Mouse (Mus musculus): ENCODE measurements around the gene Gfpt2. TPM values are rescaled to one million over a fixed set of nuclear protein-coding genes. Genes with fewer than 3 reads are reported as not detected.

Gfpt2 gene
- polyA plus RNA-seq, 1 experiment, result 12.5 TPM

DNA sequence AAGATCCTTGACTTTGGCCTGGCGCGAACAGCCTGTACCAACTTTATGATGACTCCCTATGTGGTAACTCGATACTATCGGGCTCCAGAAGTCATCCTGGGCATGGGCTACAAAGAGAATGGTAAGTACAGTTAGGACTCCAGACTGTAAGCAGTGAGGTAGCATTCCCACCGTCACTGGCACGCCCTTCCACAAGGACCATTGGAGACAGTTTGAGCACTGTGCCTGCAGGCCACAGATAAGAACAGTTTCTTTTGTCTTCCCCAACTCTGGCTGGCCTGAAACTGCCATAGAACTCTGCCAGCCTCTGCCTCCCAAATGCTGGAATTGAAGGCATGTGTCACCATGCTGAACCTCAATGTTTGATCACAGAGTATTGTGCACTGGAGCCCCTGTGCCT is 78.8 kb downstream of the Gfpt2 start:
- no peak for DNase-seq (ENCODE audit: extremely low spot score in 1 of 2, low spot score in 1 of 2)

DNA sequence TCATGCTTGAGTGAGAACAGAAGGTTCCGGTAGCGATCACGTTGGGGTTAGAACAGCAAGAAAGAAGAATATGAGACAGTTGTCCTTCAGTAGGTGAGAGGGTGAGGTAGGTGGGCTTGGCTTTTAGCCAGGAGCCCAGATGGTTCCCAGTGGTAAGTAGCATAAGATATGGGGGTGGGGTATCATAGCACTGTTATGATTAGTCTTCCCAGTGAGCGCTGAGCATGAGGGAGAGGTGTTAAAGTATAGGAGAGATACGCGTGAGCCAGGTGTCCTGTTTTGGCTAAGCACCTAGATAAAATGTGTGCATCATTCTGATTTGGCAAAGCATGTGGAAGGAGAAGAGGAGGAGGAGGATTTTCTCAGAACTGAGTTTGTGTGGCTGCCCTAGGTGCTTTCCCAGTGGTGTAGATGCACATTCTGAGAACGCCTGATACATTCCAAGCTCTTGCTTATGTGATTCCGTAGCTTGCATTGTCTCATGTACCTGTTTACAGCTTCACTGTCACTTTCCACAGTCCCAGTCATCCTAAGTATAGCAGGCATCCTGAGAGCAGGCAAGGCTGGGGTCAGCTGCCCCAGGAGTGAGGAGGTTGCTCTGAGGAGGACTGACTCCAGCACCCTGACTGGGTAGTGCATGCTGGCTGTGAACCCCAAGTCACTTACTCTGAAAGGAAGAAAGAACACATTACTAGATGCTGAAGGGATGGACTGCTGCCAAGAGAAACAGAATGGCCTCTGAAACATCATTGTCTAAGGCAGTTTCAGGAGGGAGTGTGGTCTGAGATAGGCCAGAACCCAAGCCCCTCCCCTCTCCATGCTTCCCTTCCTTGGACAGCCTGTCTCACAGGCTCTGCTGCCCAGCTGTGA is 83.2 kb downstream of the Gfpt2 start:
- peak; percentile 54 to 55 for DNase-seq (ENCODE audit: extremely low spot score in 1 of 2, low spot score in 1 of 2)

DNA sequence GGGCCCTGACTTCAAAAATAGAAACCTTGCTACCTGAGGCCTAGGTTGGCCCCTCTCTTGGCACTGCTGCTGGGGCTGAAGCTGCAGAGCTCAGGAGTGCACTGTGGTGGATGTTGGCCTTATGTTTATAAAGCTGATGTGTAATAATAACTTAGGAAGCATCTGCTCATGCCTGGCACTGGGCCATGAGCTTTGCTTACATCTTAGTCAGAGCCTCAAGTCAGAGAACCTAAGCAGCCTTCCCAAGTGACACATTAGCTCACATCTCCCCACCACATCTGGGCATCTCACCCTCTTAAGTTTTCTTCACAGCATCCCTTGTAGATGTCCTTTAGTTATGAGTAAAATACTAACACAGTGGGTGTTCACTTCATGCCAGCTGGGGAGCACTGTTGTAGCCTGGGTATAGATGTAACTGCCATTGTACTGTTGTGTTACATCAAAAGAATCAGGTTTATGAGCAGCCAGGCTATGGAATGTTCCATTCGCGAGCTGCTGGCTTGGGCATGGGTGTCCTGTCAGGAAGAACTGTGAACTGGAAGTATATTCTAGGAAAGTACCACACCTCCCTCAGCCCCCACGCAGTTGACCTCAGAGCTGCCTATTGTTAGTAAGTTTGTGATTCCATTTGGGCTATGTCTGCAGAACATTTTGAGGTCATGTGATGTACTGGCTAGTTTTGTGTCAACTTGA is 86.1 kb downstream of the Gfpt2 start:
- peak in 1 of 2 experiments; percentile 50 for DNase-seq (ENCODE audit: extremely low spot score in 1 of 2, low spot score in 1 of 2)

DNA sequence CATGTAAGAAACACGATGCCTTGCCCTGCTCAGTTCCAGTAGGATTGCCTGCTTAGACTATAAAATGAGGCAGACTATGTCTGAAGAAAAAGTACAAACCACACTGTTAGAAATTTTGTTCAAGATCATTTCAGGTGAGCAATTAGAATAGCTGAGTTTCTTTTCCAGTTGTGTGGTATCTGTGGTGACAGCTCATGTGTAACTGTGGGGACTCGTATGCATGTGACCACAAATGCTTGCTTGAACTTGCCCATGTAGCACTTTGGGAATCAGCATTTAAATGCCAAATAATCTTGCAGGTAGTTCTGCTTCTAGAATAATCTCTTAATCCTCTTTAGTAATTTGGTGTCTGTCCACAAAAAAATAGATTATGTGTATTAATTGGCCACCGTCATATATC is 89.4 kb downstream of the Gfpt2 start:
- DNase-seq (ENCODE audit: extremely low spot score in 1 of 2, low spot score in 1 of 2), result no peak

Other genes starting within 250 kb of the Gfpt2 start
- gene Olfr1380, start 237.3 kb upstream of the Gfpt2 start, polyA plus RNA-seq (2012; rRNA removed), result not detected in 2 replicates
- 1.8 and 1.9 TPM in 2 replicates for gene Flt4, start 184.9 kb upstream of the Gfpt2 start, polyA plus RNA-seq (2012; rRNA removed)
- gene Scgb3a1, start 130.6 kb upstream of the Gfpt2 start, polyA plus RNA-seq (2012; rRNA removed), result 0.29 and 0.50 TPM in 2 replicates
- gene Cnot6, start 81.5 kb upstream of the Gfpt2 start, polyA plus RNA-seq (2012; rRNA removed), result 35.1 and 36.4 TPM in 2 replicates
- 127 and 129 TPM in 2 replicates for gene Mapk9, start 52.6 kb downstream of the Gfpt2 start, polyA plus RNA-seq (2012; rRNA removed)
- gene Rasgef1c, start 107.7 kb downstream of the Gfpt2 start, polyA plus RNA-seq (2012; rRNA removed), result 45.3 and 51.3 TPM in 2 replicates
- gene Rnf130, start 231.2 kb downstream of the Gfpt2 start, polyA plus RNA-seq (2012; rRNA removed), result 49.9 and 52.2 TPM in 2 replicates